Mouse (Mus musculus) intestine, embryonic 14.5 days (tissue): Measurements from ENCODE around the gene Ebpl. TPM values are rescaled to one million over a fixed set of nuclear protein-coding genes. Genes with fewer than 3 reads are reported as not detected.

Source experiments
- ATAC-seq: fragments of 200-750 bp; cut with Nextera tagmentation; replicated peaks from 2 replicates; pipeline ENCODE4 v1.8.0; 2017; ENCODE audit warnings: low read depth, moderate number of reproducible peaks, moderate TSS enrichment, moderate library complexity; ENCODE audit not compliant: low FRiP score, low TSS enrichment
- DNase-seq: peaks from one replicate; pipeline ENCODE4 v3.0.0-alpha.2; 2018; ENCODE audit warnings: low spot score
- H3K27ac ChIP-seq: fragments of 300-500 bp; sonication (generic); 2 replicates; pipeline ENCODE4 v1.5.1; 2014; ENCODE audit warnings: low read depth, mild to moderate bottlenecking, control low read depth
- H3K27me3 ChIP-seq: fragments of 300-500 bp; sonication (generic); replicated peaks from 2 replicates; pipeline ENCODE4 v1.6.1; 2014; ENCODE audit warnings: low read length, control low read depth; ENCODE audit not compliant: control insufficient read depth, insufficient read depth
- H3K36me3 ChIP-seq: fragments of 300-500 bp; sonication (generic); 2 replicates; pipeline ENCODE4 v1.6.1; 2014; ENCODE audit warnings: low read length, control low read depth; ENCODE audit not compliant: control insufficient read depth, insufficient read depth
- H3K4me1 ChIP-seq: fragments of 300-500 bp; sonication (generic); replicated peaks from 2 replicates; pipeline ENCODE4 v1.6.1; 2014; ENCODE audit warnings: low read length, control low read depth, mixed read lengths; ENCODE audit not compliant: control insufficient read depth, insufficient read depth
- H3K4me2 ChIP-seq: fragments of 300-500 bp; sonication (generic); 2 replicates; pipeline ENCODE4 v1.6.1; 2014; ENCODE audit warnings: low read length
- H3K4me3 ChIP-seq: fragments of 300-500 bp; sonication (generic); 2 replicates; pipeline ENCODE4 v1.5.1; 2014; ENCODE audit warnings: low read depth, low read length, control low read depth, mixed read lengths
- H3K9ac ChIP-seq: fragments of 300-500 bp; sonication (generic); 2 replicates; pipeline ENCODE4 v1.6.1; 2014; ENCODE audit warnings: mild to moderate bottlenecking, low read length
- H3K9me3 ChIP-seq: fragments of 300-500 bp; sonication (generic); 2 replicates; pipeline ENCODE4 v1.6.1; 2016; ENCODE audit warnings: low read length, control low read depth; ENCODE audit not compliant: control insufficient read depth
- WGBS: fragments of 180-500 bp; shearing (Covaris S2); extraction: QIAGEN DNeasy Blood & Tissue Kit; methylation state at CpG from one replicate; pipeline ENCODE4 v1.1.7; 2014; 5-methylcytosine and 5-hydroxymethylcytosine counted together
- polyA plus RNA-seq: library from polyadenylated mRNA; unstranded; fragments of >200 nt; fragmentation: Nextera tagmentation; extraction: Ambion mirVana; gene quantifications from 2 replicates; pipeline ENCODE4 v1.2.1, GENCODE M21; 2014

Gene Ebpl
- polyA plus RNA-seq, 1 experiment from 2014 or later = 8.0 TPM

GRCm38 (mm10) chr14:61363734-61364133, 3.5 kb upstream of the Ebpl start:
- WGBS = 93% methylated on average over 2 of the region's 2 CpGs
- Histone ChIP-seq H3K4me3 (no peak overlapping the region), H3K9me3 (no peaks in the 10 kb centered on the region), H3K4me2 (no peak overlapping the region), H3K27ac (no peak overlapping the region; the same call in 1 of the 2 replicates), H3K9ac (no peak overlapping the region), H3K36me3 (peaks cover 17% of the 10 kb centered on the region), H3K27me3 (no peaks in the 10 kb centered on the region), H3K4me1 (peaks cover 12% of the 10 kb centered on the region; the same call in 1 of the 2 replicates)
- ATAC-seq (no peak), DNase-seq (peak; percentile 27)

GRCm38 (mm10) chr14:61362268-61362667, 2.0 kb upstream of the Ebpl start:
- H3K4me2 ChIP-seq = no peak overlapping the region
- H3K36me3 ChIP-seq = peaks cover 14% of the 10 kb centered on the region
- H3K4me3 ChIP-seq = no peak overlapping the region
- no peak overlapping the region for H3K27ac ChIP-seq
- no peaks in the 10 kb centered on the region for H3K9me3 ChIP-seq
- peaks cover 12% of the 10 kb centered on the region; the same call in 1 of the 2 replicates for H3K4me1 ChIP-seq
- DNase-seq (peak; percentile 20), ATAC-seq (no peak)
- no peaks in the 10 kb centered on the region for H3K27me3 ChIP-seq
- 96% methylated on average over 2 of the region's 2 CpGs for WGBS
- H3K9ac ChIP-seq = no peak overlapping the region

GRCm38 (mm10) chr14:61360981-61361511, 807 bp upstream of the Ebpl start:
- H3K27ac ChIP-seq = no peak overlapping the region
- H3K9me3 ChIP-seq = no peaks in the 10 kb centered on the region
- H3K36me3 ChIP-seq = peaks cover 3% of the 10 kb centered on the region; the same call in 1 of the 2 replicates
- no peak for DNase-seq
- WGBS = 35% methylated on average over 3 of the region's 3 CpGs
- 0 out of 2 replicates have a peak overlapping the region, but pooled peaks have one; percentile 64 for H3K4me3 ChIP-seq
- peak overlapping the region; percentile 55 for H3K4me2 ChIP-seq
- ATAC-seq = no peak
- no peak overlapping the region for H3K9ac ChIP-seq
- H3K4me1 ChIP-seq = peaks cover 12% of the 10 kb centered on the region; the same call in 1 of the 2 replicates
- no peaks in the 10 kb centered on the region for H3K27me3 ChIP-seq

GRCm38 (mm10) chr14:61354251-61355235, 5.7 kb downstream of the Ebpl start:
- 52% methylated on average over 10 of the region's 10 CpGs for WGBS
- H3K4me1 ChIP-seq = no peaks in the 10 kb centered on the region
- no peak for DNase-seq
- H3K27ac ChIP-seq = no peak overlapping the region
- H3K36me3 ChIP-seq = no peaks in the 10 kb centered on the region
- no peaks in the 10 kb centered on the region for H3K27me3 ChIP-seq
- ATAC-seq = no peak
- H3K9ac ChIP-seq = no peak overlapping the region
- H3K4me2 ChIP-seq = no peak overlapping the region
- no peaks in the 10 kb centered on the region for H3K9me3 ChIP-seq
- H3K4me3 ChIP-seq = no peak overlapping the region

GRCm38 (mm10) chr14:61350808-61351207, 9.4 kb downstream of the Ebpl start:
- Histone ChIP-seq H3K27me3 (no peaks in the 10 kb centered on the region), H3K36me3 (no peaks in the 10 kb centered on the region), H3K4me2 (no peak overlapping the region), H3K27ac (no peak overlapping the region), H3K4me1 (no peaks in the 10 kb centered on the region), H3K9ac (no peak overlapping the region), H3K4me3 (no peak overlapping the region), H3K9me3 (no peaks in the 10 kb centered on the region)
- WGBS = 54% methylated on average over 6 of the region's 6 CpGs
- DNase-seq (no peak), ATAC-seq (no peak)

- H3K27ac ChIP-seq = no peak overlapping the region
- H3K9ac ChIP-seq = no peak overlapping the region
- 92% methylated on average over 4 of the region's 4 CpGs for WGBS
- no peak overlapping the region for H3K4me2 ChIP-seq
- H3K9me3 ChIP-seq = no peaks in the 10 kb centered on the region
- H3K4me3 ChIP-seq = no peak overlapping the region
- H3K36me3 ChIP-seq = no peaks in the 10 kb centered on the region
- no peak for DNase-seq
- H3K27me3 ChIP-seq = no peaks in the 10 kb centered on the region
- no peaks in the 10 kb centered on the region for H3K4me1 ChIP-seq
- no peak for ATAC-seq
These were observed 10.4 kb downstream of the Ebpl start for GRCm38 (mm10) chr14:61349876-61350275.

GRCm38 (mm10) chr14:61346827-61347698, 13.2 kb downstream of the Ebpl start:
- ATAC-seq (no peak), DNase-seq (no peak)
- H3K27ac ChIP-seq = no peak overlapping the region
- H3K9ac ChIP-seq = no peak overlapping the region
- no peak overlapping the region for H3K4me3 ChIP-seq
- H3K36me3 ChIP-seq = no peaks in the 10 kb centered on the region
- H3K4me1 ChIP-seq = no peaks in the 10 kb centered on the region
- 86% methylated on average over 10 of the region's 10 CpGs for WGBS
- H3K4me2 ChIP-seq = no peak overlapping the region
- H3K9me3 ChIP-seq = no peaks in the 10 kb centered on the region
- no peaks in the 10 kb centered on the region for H3K27me3 ChIP-seq

GRCm38 (mm10) chr14:61344590-61344989, 15.6 kb downstream of the Ebpl start:
- H3K27me3 ChIP-seq = no peaks in the 10 kb centered on the region
- ATAC-seq (no peak), DNase-seq (no peak)
- no peak overlapping the region for H3K4me3 ChIP-seq
- no peak overlapping the region for H3K27ac ChIP-seq
- H3K9me3 ChIP-seq = no peaks in the 10 kb centered on the region
- 69% methylated on average over 5 of the region's 5 CpGs for WGBS
- H3K4me1 ChIP-seq = no peaks in the 10 kb centered on the region
- no peaks in the 10 kb centered on the region for H3K36me3 ChIP-seq
- no peak overlapping the region for H3K9ac ChIP-seq
- H3K4me2 ChIP-seq = no peak overlapping the region
